Mouse (Mus musculus) heart, postnatal 14 days (tissue): Measurements from ENCODE around the gene Rgma. TPM values are rescaled to one million over a fixed set of nuclear protein-coding genes. Genes with fewer than 3 reads are reported as not detected.
A peak's percentile ranks its signal among the peaks of the same experiment; 100 is the strongest.

Source experiments
- DNase-seq, 2 experiments: peaks; one replicate each; pipeline ENCODE4 v3.0.0; 2021 to 2022
- intact Hi-C: fragments of 180-260 bp; cut with DNase I; formaldehyde crosslinking; loops from one replicate; pipeline ENCODE4 v1.15.1; 2025
- total RNA-seq, 2 experiments: library from RNA; stranded (reverse); gene quantifications; 2 replicates each; pipeline ENCODE4 v1.2.3; 2021

Rgma gene
- total RNA-seq, 2 experiments from 2014 or later, result 63.3 to 76.9 TPM

GRCm38 (mm10) chr7:73398319-73398718 lies 23.0 kb downstream of the Rgma start:
- peak; percentile 61 to 71 for DNase-seq
- intact Hi-C loops, result loop anchor here (5.0 kb wide), 2 partner anchors 361 to 996 kb away; no protein-coding TSS in a partner anchor

DNA sequence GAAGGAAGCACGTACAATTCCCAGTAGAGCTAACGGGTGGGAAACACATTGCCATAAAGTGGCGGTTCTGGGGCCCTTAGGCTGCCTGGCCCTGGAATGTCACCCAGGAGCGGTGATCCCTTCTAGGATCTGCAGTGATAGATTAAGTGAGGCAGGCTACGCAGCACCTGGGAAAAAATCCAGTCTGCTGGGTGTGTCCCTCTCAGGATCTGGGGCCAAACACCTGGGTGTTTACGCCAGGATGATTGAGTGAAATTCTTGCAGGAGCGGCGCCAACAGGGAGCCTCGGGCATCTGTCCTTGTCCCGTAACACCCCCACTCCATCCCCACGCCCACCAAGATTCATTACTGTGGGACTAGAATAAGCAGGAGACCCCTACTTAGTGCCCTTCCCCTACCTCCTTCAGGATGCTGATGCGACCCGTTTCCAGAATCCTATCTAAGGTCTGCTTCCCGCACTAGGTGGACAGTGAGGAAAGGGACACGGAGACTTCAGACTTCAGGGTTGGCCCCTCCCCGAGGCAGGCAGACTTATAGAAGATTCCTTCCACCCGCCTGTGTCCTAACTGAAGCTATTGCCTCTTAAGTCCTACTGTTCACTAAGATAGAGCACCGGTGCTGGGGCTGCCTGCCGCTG lies 23.6 kb downstream of the Rgma start:
- intact Hi-C loops, result loop anchor here (5.0 kb wide), 2 partner anchors 362 to 997 kb away; no protein-coding TSS in a partner anchor
- DNase-seq, result no peak

DNA sequence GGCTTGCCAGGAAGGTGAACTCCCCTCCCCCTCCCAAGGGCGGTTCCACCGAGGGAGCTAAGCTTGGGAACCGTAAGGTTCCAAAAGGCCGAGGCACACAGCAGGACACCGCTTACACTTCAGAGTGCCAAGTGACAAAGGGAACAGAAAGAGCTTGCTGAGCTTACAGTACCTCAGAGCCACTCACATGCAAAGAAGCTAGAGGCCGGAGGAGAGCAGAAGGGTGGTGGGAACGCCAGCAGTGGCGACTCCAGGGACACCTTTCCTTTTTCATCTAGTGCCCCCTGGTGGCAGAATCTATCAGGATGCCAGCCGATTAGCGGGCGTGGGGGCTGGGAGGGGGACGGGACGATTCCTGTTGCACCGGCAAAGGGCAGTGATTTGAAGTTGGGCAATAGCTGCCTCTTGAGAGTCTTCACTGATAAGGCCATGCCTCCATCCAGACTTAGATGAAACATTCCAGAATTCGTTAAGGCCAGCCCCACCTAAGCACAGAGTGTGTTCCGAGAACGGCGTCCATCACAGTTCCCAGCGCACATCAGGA lies 24.3 kb downstream of the Rgma start:
- intact Hi-C loops, result loop anchor here (5.0 kb wide), 2 partner anchors 362 to 997 kb away; no protein-coding TSS in a partner anchor
- DNase-seq, result peak; percentile 76 to 89

GRCm38 (mm10) chr7:73400051-73400916 lies 25.0 kb downstream of the Rgma start:
- intact Hi-C loops, result no loop called here
- DNase-seq, result no peak

- no peak for DNase-seq
- intact Hi-C loops, result no loop called here
Observed at GRCm38 (mm10) chr7:73402106-73402505, 26.8 kb downstream of the Rgma start.

GRCm38 (mm10) chr7:73402671-73403070 lies 27.4 kb downstream of the Rgma start:
- intact Hi-C loops, result no loop called here
- no peak for DNase-seq

DNA sequence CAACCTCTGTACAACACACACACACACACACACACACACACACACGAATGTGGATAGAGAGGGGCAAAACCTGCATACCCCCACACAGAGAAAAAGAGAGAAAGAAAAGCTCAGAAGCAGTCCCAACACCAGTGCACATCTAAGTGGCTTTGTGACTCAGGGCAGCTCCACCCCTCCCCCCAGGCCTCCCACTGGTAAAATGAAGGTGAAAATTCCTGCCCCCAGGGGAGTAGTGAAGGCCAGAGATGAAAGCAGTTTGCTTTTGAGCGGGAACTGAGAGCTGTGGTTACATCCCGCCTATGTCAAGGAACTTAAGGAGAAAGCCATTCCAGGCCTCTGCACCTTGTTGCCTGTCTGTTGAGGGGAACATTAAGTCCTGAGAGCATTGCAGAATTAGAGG lies 28.2 kb downstream of the Rgma start:
- intact Hi-C loops, result no loop called here
- no peak for DNase-seq

- intact Hi-C loops, result no loop called here
- DNase-seq, result no peak
Observed at GRCm38 (mm10) chr7:73405550-73405949, 30.2 kb downstream of the Rgma start.

DNA sequence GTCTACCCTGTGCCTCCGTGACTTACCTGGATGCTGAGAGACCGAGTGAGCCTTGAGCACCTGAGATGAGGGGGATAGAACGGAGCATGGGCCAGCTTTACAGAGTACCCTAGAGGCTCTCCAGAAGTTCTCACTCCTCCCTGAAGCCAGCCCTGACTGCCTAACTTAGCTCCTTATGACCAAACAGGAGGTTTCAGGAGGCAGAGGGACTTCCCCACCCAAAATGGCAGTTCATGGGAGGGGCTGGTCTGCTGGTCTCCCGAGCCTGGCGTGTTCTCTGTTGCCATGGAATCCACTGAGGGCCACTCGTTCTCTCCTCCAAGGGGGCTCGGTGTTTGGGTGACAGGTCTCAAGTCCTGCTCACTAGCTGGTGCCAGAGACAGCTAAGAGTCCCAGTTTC lies 36.2 kb downstream of the Rgma start:
- no peak for DNase-seq
- intact Hi-C loops, result no loop called here

GRCm38 (mm10) chr7:73411986-73412385 lies 36.7 kb downstream of the Rgma start:
- intact Hi-C loops, result no loop called here

DNA sequence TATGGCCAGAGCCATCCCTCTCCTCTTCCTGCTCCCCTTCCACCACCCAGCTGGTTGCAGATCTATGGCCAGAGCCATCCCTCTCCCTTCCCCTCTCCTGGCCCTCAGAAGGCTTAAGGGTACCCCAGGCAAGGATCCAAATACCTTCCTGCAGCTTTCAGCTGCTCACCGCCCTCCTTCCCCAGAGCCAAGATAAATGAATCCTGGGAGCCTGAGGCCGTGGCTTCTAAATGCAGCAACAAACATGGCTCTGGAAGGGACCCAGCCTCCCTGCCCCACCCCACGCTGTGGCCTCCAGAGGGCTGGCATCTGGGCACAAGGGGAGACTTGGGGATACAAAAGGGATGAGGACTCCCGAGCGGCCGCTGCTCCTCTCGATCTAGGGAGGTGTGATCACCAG lies 37.1 kb downstream of the Rgma start:
- intact Hi-C loops, result no loop called here
- DNase-seq, result peak in 1 of 2 experiments; percentile 40

More at GRCm38 (mm10) chr7:73411986-73412385, 36.7 kb downstream of the Rgma start:
- DNase-seq, result no peak

GRCm38 (mm10) chr7:73414192-73414591 lies 38.9 kb downstream of the Rgma start:
- intact Hi-C loops, result no loop called here
- DNase-seq, result no peak

GRCm38 (mm10) chr7:73419375-73419774 lies 44.1 kb downstream of the Rgma start:
- DNase-seq, result no peak
- intact Hi-C loops, result no loop called here

DNA sequence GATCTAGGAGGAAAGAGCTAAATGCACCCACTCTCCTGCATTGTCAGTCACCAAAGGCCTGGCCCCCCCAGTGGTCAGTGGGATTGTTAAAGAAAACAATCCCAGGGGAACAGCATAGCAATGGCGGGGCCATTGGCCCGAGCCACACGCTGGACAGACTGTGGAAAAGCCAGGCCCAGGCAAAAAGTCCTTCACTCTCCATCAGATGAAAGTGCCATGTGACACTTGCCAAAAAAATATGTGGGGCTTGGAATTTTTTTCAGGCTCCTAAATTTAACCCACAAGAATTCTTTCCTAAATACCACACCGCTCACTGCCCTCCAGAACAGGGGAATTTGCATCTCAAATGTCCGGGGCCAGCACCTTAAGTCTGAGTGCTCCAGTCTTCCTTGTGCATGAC lies 45.5 kb downstream of the Rgma start:
- intact Hi-C loops, result loop anchor here (5.0 kb wide), 2 partner anchors 44 to 206 kb away; partner anchors contain the start of gene Rgma
- DNase-seq, result no peak

DNA sequence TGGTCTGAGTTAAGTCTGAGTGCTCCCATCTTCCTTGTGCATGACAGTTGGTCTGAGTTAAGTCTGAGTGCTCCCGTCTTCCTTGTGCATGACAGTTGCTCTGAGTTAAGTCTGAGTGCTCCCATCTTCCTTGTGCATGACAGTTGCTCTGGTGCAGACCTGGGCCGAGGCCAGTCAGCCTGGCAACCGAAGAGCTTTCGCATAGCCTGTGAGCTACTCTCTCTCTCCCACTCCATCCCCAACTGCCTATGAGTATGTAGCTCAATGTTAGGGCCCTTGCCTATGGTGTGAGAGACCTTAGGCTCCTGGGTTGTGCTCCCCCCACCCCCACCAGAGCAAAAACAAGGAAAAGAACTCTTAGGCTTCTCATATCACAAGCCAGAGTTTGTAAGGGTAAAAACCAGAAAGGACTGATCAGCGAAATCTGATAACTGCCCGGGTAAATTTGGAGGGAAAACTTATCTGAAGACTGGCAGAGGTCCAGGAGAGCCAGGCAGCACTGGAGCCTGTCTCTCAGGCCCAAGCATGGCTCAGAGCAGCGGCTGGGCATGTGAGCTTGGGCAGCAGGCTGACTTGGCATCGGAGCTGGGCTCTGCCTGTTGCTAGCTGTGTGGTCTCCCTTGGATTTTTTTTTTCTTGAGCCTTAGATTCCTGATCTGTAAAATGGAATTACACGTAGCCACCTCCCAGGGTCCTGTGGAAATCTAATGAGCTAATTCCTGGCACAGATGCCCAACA lies 46.1 kb downstream of the Rgma start:
- intact Hi-C loops, result loop anchor here (1.0 to 5.0 kb wide), 3 partner anchors 44 to 1021 kb away; partner anchors contain the start of gene Rgma

DNA sequence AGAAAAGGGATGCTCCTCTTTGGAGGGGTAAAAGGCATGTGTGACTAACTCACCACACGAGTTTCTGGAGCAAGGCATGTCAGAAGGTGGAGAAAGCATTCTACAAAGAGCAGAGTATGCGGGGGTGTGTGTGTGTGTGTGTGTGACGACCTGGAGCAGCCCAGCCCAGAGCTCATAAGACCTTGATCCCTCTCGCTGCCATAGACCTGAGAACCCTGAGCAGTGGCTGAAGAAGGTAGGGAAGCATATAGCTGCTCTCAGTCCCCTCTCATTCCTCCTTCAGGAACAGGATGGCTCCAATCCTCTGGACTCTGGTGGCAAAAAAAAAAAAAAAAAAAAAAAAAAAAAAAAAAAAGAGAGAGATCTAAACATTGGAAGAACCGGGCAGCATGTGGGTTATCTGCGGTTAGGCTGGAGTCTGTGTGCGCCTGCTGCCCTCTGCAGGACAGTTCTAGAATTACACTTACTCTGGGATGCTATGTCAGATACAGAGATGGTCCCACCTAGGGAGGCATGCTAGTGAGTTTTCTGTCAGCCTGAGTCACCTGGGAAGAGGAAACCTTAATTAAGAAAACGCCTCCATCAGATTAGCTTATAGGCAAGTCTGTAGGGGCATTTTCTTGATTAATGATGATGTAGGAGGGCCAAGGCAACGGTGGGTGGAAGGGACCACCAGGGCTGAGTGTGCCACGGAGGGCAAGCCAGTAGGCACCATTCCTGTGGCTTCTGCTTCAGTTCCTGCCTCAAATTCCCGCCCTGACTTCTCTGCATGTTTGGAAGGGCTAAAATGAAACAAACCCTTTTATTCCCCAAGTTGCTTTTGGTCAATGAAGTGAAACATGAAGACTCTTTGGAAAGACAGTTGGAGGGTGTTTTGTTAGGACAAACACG lies 47.2 kb downstream of the Rgma start:
- peak; percentile 79 to 83 for DNase-seq
- intact Hi-C loops, result loop anchor here (1.0 to 5.0 kb wide), 3 partner anchors 45 to 1022 kb away; partner anchors contain the start of gene Rgma

More for the DNA sequence above, 46.1 kb downstream of the Rgma start:
- DNase-seq, result no peak

DNA sequence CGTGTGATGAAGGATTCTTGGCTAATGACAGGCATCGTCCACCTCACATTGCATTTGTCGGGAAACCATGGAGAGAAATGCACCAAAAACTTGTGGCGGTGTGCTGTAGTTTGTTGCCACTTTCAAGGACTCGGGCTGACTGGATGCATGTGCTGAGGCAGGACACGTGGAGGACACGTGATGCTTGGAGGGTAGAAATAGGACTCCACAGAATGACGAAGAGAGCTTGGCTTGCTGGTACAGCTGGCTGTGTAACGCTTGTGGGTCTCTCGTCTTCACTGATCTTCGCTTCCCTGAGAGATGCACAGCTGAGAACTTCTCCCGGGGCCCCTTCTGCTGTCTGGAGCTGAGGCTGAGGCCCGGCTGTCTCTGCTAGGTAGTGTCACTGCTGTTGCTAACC lies 47.9 kb downstream of the Rgma start:
- DNase-seq, result no peak
- intact Hi-C loops, result loop anchor here (5.0 kb wide), 2 partner anchors 46 to 204 kb away; partner anchors contain the start of gene Rgma

DNA sequence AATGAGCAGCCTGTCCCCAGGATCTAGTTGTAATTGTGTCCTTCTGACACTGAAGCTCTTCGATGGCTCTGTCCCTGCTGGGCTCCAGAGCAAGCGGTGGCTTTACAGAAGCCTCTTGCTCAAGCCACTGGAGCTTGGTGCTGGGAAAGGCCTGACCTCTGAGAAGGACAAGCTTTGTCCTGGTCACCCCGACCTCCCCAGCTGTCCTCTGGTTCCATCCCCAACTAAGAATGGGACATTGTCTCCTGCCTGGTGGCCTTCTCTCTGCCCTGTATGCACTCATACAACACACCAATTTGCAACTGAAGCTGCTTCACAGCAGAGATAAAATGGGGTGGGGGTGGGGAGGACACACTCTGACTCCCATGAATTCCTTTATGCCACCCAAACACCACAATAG lies 48.9 kb downstream of the Rgma start:
- intact Hi-C loops, result loop anchor here (5.0 kb wide), 2 partner anchors 47 to 203 kb away; partner anchors contain the start of gene Rgma
- DNase-seq, result no peak

- peak; percentile 60 to 62 for DNase-seq
- intact Hi-C loops, result loop anchor here (5.0 kb wide), 2 partner anchors 47 to 203 kb away; partner anchors contain the start of gene Rgma
Observed at GRCm38 (mm10) chr7:73424705-73425104, 49.4 kb downstream of the Rgma start.
